Mouse (Mus musculus) bone marrow, adult 2 months (tissue): ENCODE results near the gene Farp1.

Source experiments
- CTCF ChIP-seq: fragments of 200-500 bp; IDR thresholded peaks from 2 replicates; pipeline ENCODE4 v1.5.1; 2011; ENCODE audit warnings: low read length, control low read depth; ENCODE audit not compliant: control insufficient read depth, insufficient read depth
- POLR2A ChIP-seq: fragments of 200-500 bp; IDR thresholded peaks from 2 replicates; pipeline ENCODE4 v1.6.1; 2011; ENCODE audit warnings: low read depth, mild to moderate bottlenecking, control low read depth, low read length, borderline replicate concordance; ENCODE audit not compliant: control insufficient read depth

DNA sequence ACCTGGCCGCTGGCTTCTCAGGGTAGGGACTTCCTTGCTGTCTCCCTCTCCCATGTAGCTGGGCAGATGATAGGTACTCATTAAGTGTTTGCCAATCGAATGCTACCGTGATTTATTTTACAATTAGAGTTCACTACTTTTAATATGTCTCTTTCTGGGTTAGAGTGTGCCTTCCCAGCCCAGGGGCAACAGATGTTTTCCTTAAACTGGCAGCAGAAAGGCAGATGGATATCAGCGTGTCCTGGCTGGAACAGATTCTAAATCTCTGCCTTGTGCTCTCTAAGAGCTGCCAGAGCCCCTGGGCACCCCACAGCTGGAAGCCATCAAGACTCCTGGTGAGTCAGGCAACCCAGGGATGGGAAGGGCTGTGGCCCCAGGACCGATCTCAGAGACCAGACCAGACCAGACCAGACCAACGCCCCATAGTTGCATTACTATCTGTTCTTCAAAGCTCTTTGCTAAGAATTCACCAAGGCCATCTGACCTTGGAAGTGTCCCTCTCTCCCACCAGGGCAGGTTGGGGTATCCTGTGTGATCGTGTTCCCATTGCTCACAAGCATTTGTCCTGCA lies 69.8 kb downstream of the Farp1 start:
- TF ChIP-seq POLR2A (no peak), CTCF (no peak)
